Mouse (Mus musculus): ENCODE results near the gene Fyn. TPM values are rescaled to one million over a fixed set of nuclear protein-coding genes. Genes with fewer than 3 reads are reported as not detected.

Gene Fyn
- polyA plus RNA-seq, 1 experiment: 134 TPM

DNA sequence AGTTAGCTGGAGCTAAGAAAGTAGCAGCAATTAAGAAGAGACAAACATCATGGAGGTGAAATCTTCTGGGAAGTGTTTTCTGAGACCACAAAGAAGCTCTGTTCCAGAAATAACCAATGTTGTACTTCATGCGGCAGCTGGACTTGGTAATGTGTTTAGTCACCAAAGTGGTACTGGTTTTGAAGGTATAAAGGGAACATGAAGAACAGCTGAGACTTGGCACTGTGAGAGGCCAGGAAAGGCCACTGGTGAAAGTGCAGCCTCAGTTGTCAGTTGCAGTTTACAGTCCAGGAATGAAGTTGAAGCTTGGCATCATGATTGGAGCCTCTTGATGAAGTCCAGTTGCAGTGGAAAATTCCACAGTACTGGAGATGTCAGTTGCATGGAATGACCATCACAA lies 237.8 kb downstream of the Fyn start:
- TF ChIP-seq POLR2A (IDR thresholded peaks at IDR 0.05; ENCODE audit: borderline replicate concordance, extremely low read depth, insufficient read depth, insufficient read length, poor library complexity, severe bottlenecking) (no peak), CTCF (IDR thresholded peaks at IDR 0.05; ENCODE audit: borderline replicate concordance, extremely low read depth, insufficient read depth, insufficient read length) (no peak)
- no peak for DNase-seq (ENCODE audit: low read depth)

DNA sequence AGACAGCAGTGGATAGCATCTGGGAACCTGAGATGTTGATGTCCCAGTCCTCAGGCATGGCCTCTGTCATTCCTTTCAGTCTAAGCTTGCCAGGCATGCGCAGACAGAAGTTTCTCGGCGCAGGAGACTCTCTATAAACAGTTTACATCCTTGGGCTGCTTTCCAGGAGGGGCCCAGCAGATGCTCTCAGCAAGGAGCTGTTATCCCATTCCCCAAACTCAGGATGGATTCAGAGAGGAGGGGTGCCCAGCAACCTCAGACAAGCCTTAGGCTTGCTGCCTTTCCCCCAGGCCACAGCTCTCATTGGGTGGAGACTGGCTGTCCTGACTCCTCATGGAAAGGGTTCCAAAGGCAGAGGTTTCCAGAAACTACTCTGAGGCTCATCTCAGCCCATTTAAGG lies 242.6 kb downstream of the Fyn start:
- no peak for DNase-seq (ENCODE audit: low read depth)
- no peak for TF ChIP-seq POLR2A (IDR thresholded peaks at IDR 0.05; ENCODE audit: borderline replicate concordance, extremely low read depth, insufficient read depth, insufficient read length, poor library complexity, severe bottlenecking)
- no peak for TF ChIP-seq CTCF (IDR thresholded peaks at IDR 0.05; ENCODE audit: borderline replicate concordance, extremely low read depth, insufficient read depth, insufficient read length)

DNA sequence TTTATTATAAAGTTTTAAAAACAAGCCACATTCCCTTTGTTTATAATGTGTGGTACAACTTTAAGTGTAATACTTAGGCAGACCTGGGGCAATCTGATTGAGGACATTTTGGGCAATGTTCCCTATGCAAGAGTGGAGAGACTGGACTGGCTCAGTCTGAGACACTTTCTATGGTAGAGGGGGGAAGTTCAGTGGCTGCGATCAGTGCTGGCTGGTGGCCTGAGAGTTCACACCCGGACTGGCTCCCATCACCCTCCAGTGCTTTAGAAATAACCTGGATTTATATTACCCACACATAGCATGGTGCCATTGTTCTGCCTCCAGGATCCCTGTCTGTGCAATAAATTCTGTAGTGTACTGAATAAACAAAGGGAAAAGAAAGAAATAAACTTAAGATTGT lies 243.5 kb downstream of the Fyn start:
- TF ChIP-seq POLR2A (IDR thresholded peaks at IDR 0.05; ENCODE audit: borderline replicate concordance, extremely low read depth, insufficient read depth, insufficient read length, poor library complexity, severe bottlenecking) (no peak), CTCF (IDR thresholded peaks at IDR 0.05; ENCODE audit: borderline replicate concordance, extremely low read depth, insufficient read depth, insufficient read length) (no peak)
- no peak for DNase-seq (ENCODE audit: low read depth)

DNA sequence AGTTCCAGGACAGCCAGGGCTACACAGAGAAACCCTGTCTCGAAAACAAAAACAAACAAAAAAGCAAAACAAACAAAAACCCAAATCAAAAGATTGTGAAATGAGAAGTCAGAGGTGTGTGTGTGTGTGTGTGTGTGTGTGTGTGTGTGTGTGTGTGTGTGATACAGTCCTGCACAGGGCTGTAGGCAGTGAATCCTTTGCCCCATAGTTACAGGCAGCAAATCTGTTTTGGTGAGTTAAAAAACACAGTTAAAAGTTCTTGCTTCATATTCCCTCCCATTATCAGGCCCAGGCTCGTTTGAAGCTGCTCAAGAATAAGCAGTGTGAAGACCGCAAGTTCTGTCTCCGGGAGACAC lies 244.0 kb downstream of the Fyn start, which contains the start of gene Traf3ip2:
TSS of gene Traf3ip2 (plus strand) at position 302 of the 356 bp plus-strand sequence.
- TF ChIP-seq POLR2A (IDR thresholded peaks at IDR 0.05; ENCODE audit: borderline replicate concordance, extremely low read depth, insufficient read depth, insufficient read length, poor library complexity, severe bottlenecking) (no peak), CTCF (IDR thresholded peaks at IDR 0.05; ENCODE audit: borderline replicate concordance, extremely low read depth, insufficient read depth, insufficient read length) (no peak)
- DNase-seq (ENCODE audit: low read depth): no peak

DNA sequence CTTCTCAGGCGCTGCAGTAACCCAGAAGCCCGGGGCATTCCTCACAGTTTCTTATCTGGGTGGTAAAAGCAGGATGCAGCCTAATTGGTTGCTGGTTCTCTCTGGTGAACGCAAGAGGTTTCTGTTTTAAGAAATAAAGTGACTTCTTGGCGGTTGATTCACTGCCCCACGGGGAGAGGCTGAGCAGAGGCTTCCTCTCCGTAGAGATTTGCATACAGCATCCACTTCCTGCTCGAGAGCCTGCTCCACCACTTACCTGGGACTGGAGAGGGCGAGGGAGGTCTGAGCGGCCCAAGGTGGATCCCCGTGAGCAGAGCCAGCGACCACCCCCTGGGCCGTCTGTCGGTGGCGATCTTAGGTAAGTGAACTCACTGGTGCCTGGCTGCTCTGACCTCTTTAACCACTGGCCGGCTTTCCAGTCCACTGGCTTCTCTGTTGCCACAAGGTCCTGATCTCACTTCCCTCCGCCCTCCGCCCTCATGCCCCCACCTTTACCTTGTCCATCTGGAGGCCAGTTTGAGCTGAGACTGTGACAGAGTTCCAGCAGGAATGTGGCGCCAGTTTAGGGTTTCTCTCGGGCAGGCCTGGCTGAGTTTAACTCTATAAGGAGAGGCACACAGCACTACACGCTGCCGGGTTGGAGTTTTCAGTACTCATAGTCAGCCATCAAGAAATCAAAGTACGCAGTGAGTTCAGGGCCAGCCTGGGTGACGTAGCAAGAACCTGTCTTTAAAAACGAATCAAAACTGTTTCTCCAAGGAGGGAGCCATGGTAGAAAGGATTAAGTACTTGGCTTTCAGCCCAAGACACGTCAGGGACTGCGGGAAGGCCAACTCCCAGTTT lies 244.6 kb downstream of the Fyn start:
- DNase-seq (ENCODE audit: low read depth): peak; percentile 68
- TF ChIP-seq POLR2A (IDR thresholded peaks at IDR 0.05; ENCODE audit: borderline replicate concordance, extremely low read depth, insufficient read depth, insufficient read length, poor library complexity, severe bottlenecking) (no peak), CTCF (IDR thresholded peaks at IDR 0.05; ENCODE audit: borderline replicate concordance, extremely low read depth, insufficient read depth, insufficient read length) (no peak)

DNA sequence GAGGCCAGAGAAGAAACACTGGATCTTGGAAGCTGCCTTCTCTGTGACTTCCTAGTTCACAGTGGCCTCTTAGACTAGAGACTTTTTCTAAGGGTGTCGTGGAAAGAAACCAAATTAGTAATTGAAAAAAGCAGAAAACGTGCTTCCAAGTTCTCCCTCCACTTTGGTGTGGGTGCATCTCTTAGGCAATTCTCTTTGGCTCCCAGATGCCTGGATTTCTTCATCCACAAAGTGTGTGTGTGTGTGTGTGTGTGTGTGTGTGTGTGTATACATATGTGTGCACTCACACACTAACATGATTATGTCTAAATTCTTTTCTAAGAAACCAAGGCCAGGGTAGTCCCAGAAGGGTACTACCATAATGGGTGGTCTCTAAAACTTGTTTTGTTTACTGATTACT lies 245.3 kb downstream of the Fyn start:
- TF ChIP-seq POLR2A (IDR thresholded peaks at IDR 0.05; ENCODE audit: borderline replicate concordance, extremely low read depth, insufficient read depth, insufficient read length, poor library complexity, severe bottlenecking): no peak
- no peak for TF ChIP-seq CTCF (IDR thresholded peaks at IDR 0.05; ENCODE audit: borderline replicate concordance, extremely low read depth, insufficient read depth, insufficient read length)
- DNase-seq (ENCODE audit: low read depth): no peak

DNA sequence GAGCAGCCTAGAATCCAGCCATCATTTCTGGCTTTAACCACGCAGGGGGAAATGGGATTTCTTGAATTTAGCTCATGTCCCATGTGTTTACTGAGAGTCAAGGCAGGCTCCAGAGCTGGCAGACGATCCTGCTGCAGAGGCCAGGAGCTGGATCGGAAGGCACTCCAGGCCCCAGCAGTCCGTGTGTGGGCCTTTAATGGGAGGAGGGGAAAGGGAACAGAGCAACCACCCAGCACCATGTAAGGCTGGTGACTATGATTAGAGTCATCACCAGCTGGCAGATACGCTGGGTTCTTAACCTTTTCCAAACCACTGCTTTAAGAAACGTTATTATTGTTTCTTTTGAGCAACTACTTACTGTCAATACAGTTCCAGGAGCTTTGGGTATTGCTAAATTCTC lies 246.0 kb downstream of the Fyn start:
- no peak for TF ChIP-seq CTCF (IDR thresholded peaks at IDR 0.05; ENCODE audit: borderline replicate concordance, extremely low read depth, insufficient read depth, insufficient read length)
- TF ChIP-seq POLR2A (IDR thresholded peaks at IDR 0.05; ENCODE audit: borderline replicate concordance, extremely low read depth, insufficient read depth, insufficient read length, poor library complexity, severe bottlenecking): no peak
- DNase-seq (ENCODE audit: low read depth): peak; percentile 60

Other genes with a start within 250 kb of the Fyn start
- gene Fam229b, start 234.9 kb upstream of the Fyn start, polyA plus RNA-seq (2012; rRNA removed): 17.0 and 17.6 TPM in 2 replicates
- gene Tube1, start 234.9 kb upstream of the Fyn start, polyA plus RNA-seq (2012; rRNA removed): 12.1 and 17.7 TPM in 2 replicates
- gene Ccn6, start 205.1 kb upstream of the Fyn start, polyA plus RNA-seq (2012; rRNA removed): 0.25 and 0.36 TPM in 2 replicates
- gene Traf3ip2, start 244.1 kb downstream of the Fyn start, polyA plus RNA-seq (2012; rRNA removed): 2.8 TPM in 2 replicates

Measured in brain, embryonic 14.5 days (tissue).